Mouse (Mus musculus) stomach, embryonic 14.5 days (tissue): ENCODE measurements around the gene Fam131b. TPM values are rescaled to one million over a fixed set of nuclear protein-coding genes. Genes with fewer than 3 reads are reported as not detected.

Experiments used
- ATAC-seq: fragments of 200-750 bp; cut with Nextera tagmentation; 2 replicates; pipeline ENCODE4 v1.8.0; 2017; ENCODE audit warnings: low read depth, moderate TSS enrichment; ENCODE audit not compliant: insufficient number of reproducible peaks, insufficient read depth, low FRiP score
- H3K27ac ChIP-seq: fragments of 300-500 bp; sonication (generic); 2 replicates; pipeline ENCODE4 v1.5.1; 2014; ENCODE audit warnings: mild to moderate bottlenecking, low read length, moderate library complexity, mixed read lengths
- H3K27me3 ChIP-seq: fragments of 300-500 bp; sonication (generic); 2 replicates; pipeline ENCODE4 v1.6.1; 2014; ENCODE audit warnings: low read length, control low read depth, mixed read lengths; ENCODE audit not compliant: control insufficient read depth, insufficient read depth
- H3K36me3 ChIP-seq: fragments of 300-500 bp; sonication (generic); 2 replicates; pipeline ENCODE4 v1.6.1; 2014; ENCODE audit warnings: mild to moderate bottlenecking, control low read depth, low read length, moderate library complexity, mixed read lengths; ENCODE audit not compliant: control insufficient read depth, insufficient read depth
- H3K4me1 ChIP-seq: fragments of 300-500 bp; sonication (generic); 2 replicates; pipeline ENCODE4 v1.6.1; 2014; ENCODE audit warnings: low read length, control low read depth, mixed read lengths; ENCODE audit not compliant: control insufficient read depth, insufficient read depth
- H3K4me2 ChIP-seq: fragments of 300-500 bp; sonication (generic); replicated peaks from 2 replicates; pipeline ENCODE4 v1.6.1; 2014; ENCODE audit warnings: low read depth, low read length, control low read depth
- H3K4me3 ChIP-seq: fragments of 300-500 bp; sonication (generic); 2 replicates; pipeline ENCODE4 v1.5.1; 2014; ENCODE audit warnings: low read depth, low read length, control low read depth
- H3K9ac ChIP-seq: fragments of 300-500 bp; sonication (generic); replicated peaks from 2 replicates; pipeline ENCODE4 v1.6.1; 2014; ENCODE audit warnings: low read depth, mild to moderate bottlenecking, control low read depth, low read length, moderate library complexity, mixed read lengths
- H3K9me3 ChIP-seq: fragments of 300-500 bp; sonication (generic); 2 replicates; pipeline ENCODE4 v1.6.1; 2016; ENCODE audit warnings: low read depth, low read length, control low read depth; ENCODE audit not compliant: control insufficient read depth
- WGBS: fragments of 180-500 bp; shearing (Covaris S2); extraction: QIAGEN DNeasy Blood & Tissue Kit; methylation state at CpG from one replicate; pipeline ENCODE4 v1.1.7; 2014; 5-methylcytosine and 5-hydroxymethylcytosine counted together
- polyA plus RNA-seq: library from polyadenylated mRNA; unstranded; fragments of >200 nt; fragmentation: Nextera tagmentation; extraction: Ambion mirVana; gene quantifications from 2 replicates; pipeline ENCODE4 v1.2.1, GENCODE M21; 2014

Fam131b gene
- polyA plus RNA-seq, 1 experiment from 2014 or later: 0.48 TPM

DNA sequence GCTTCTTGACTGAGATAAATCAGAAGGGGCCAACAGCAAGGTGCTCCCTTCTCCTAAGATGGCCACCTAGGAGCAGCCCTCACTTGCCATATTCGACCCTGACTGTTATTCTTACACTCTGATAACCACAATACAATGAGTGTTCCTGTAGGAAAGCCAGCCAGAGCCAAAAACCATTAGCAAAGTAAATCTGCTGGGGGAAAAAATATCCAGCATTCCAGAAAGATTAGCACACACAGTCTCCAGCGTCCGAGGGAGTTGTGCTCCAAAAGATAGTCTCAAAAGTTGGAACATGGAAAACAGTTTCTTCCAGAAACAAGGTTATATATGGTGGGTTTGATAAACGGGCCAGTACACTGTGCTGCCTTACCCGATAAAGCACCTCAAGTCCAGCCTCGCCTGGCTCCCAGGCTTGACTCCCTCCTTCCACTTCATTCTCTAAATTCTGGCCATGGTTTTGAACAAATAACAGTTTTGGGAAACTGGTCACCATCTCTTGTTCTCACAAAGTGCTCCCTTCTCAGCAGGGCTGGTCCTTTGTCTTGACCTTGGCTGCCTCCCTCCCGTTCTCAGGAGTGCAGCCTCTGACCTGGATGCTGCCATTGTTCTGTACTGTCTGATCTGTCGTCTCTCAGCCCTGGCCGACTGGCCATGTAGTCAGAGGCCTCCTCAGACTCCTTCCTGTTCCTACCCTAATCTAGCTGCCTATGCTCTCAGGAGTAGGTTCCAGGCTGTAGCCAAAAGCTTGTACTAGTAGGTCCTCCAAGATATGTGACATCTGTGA, 35.1 kb upstream of the Fam131b start:
- peaks cover 51% of the 10 kb centered on the region for H3K36me3 ChIP-seq

DNA sequence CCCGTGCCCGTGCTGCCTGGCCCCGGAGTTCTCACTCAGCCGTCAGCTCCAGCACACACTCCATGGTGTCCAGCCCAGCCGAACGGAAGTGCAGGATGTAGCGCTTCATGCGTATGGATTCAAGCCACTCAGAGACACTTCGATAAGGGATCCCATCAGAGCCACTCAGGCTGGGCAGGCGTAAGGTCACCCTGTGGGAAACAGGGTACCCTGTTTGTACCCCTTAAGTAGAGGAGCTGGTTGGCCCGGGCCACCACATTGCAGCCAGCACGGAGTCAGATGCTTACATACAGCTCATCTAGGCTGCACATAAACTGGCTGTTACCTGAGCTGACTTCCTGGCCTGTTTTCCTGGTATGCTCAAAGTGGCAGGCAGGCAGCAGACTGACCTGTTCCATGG, 34.5 kb upstream of the Fam131b start:
- Histone ChIP-seq H3K9ac (no peak overlapping the region), H3K9me3 (no peaks in the 10 kb centered on the region), H3K4me3 (no peak overlapping the region), H3K27ac (no peak overlapping the region), H3K4me1 (peaks cover 17% of the 10 kb centered on the region), H3K36me3 (peaks cover 54% of the 10 kb centered on the region), H3K4me2 (no peak overlapping the region), H3K27me3 (no peaks in the 10 kb centered on the region)
- 93% methylated on average over 12 of the region's 12 CpGs for WGBS
- no peak for ATAC-seq

More for the DNA sequence above, 35.1 kb upstream of the Fam131b start:
- ATAC-seq: no peak
- 63% methylated on average over 9 of the region's 9 CpGs for WGBS
- Histone ChIP-seq H3K9ac (no peak overlapping the region), H3K4me3 (no peak overlapping the region), H3K4me1 (peaks cover 10% of the 10 kb centered on the region), H3K4me2 (no peak overlapping the region), H3K27ac (no peak overlapping the region), H3K9me3 (no peaks in the 10 kb centered on the region), H3K27me3 (no peaks in the 10 kb centered on the region)

DNA sequence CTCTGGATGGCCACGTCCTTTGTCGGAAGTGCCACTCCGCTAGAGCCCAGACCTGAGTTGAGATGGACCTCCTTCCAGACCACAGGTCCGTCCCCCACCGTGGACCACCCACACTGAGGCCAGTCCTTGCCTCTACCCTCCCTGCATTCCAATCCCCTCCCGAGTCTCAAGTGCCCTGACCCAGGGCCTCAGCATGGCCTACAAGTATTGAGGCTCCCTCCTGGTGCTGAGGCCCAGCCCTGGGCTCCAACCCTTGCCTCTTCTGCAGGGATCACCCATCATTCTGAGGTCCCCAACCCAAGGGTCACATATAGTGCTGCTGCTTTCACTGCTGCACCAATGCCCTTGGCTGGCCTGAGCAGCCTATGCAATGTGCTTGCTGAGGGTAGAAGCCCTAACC, 33.5 kb upstream of the Fam131b start:
- H3K27me3 ChIP-seq: no peaks in the 10 kb centered on the region
- no peak overlapping the region for H3K4me3 ChIP-seq
- no peak overlapping the region for H3K27ac ChIP-seq
- no peak overlapping the region for H3K4me2 ChIP-seq
- H3K9me3 ChIP-seq: no peaks in the 10 kb centered on the region
- H3K9ac ChIP-seq: no peak overlapping the region
- WGBS: 40% methylated on average over 6 of the region's 6 CpGs
- ATAC-seq: no peak
- H3K4me1 ChIP-seq: peaks cover 25% of the 10 kb centered on the region
- H3K36me3 ChIP-seq: peaks cover 54% of the 10 kb centered on the region

DNA sequence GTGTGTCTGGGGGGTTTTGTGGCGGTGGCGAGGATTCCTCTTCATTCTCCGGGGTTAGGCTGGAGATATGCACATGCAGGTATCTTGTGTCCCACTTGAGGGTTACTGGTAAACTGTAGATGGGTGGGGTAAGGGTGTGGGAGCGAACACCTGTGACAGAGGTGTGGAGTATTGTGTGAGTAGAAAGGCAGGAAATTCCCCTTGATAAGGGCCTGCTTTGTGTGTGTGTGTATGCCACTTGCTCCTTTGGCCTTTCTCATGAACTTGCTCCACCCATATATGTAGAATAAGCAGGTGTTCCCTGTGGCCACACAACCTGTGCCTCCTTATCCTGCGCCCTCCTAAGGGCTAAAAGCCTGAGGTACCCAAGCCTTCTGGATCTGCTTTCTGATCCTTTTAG, 32.5 kb upstream of the Fam131b start:
- peak; percentile 68 for ATAC-seq
- WGBS: 85% methylated on average over 5 of the region's 5 CpGs
- Histone ChIP-seq H3K4me2 (no peak overlapping the region), H3K4me1 (peaks cover 34% of the 10 kb centered on the region), H3K27ac (no peak overlapping the region), H3K27me3 (no peaks in the 10 kb centered on the region), H3K9ac (no peak overlapping the region), H3K9me3 (no peaks in the 10 kb centered on the region), H3K36me3 (peaks cover 62% of the 10 kb centered on the region), H3K4me3 (no peak overlapping the region)

DNA sequence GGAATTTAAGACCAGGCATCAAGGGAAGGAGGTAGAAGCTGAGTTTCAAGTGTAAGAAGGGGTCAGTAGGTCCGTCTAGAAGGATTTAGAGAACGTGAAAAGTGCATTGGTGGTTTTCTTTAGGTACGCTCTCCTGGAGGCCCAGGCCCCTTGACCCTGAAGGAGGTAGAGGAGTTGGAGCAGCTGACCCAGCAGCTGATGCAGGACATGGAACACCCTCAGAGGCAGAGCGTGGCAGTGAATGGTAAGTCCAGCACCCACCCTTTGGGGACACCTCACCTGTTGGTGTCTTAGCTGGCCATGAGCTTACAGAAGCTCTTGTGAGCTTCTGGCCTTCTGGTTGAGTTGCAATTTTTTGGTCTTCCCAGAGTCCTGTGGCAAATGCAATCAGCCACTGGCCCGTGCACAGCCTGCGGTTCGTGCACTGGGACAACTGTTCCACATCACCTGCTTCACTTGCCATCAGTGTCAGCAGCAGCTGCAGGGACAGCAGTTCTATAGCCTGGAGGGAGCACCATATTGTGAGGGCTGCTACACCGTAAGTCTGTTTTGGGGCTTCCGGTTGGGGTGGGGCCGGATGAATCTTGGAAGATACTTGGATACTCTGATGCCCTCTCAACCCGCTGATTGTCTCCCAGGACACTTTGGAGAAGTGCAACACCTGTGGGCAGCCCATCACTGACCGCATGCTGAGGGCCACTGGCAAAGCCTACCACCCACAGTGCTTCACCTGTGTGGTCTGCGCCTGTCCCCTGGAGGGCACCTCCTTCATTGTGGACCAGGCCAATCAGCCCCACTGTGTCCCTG, 31.6 kb upstream of the Fam131b start:
- Histone ChIP-seq H3K4me3 (no peak overlapping the region), H3K9me3 (no peaks in the 10 kb centered on the region), H3K9ac (no peak overlapping the region), H3K27ac (no peak overlapping the region), H3K27me3 (no peaks in the 10 kb centered on the region), H3K36me3 (peaks cover 70% of the 10 kb centered on the region), H3K4me2 (no peak overlapping the region), H3K4me1 (peaks cover 43% of the 10 kb centered on the region)
- WGBS: 93% methylated on average over 13 of the region's 13 CpGs
- ATAC-seq: no peak

DNA sequence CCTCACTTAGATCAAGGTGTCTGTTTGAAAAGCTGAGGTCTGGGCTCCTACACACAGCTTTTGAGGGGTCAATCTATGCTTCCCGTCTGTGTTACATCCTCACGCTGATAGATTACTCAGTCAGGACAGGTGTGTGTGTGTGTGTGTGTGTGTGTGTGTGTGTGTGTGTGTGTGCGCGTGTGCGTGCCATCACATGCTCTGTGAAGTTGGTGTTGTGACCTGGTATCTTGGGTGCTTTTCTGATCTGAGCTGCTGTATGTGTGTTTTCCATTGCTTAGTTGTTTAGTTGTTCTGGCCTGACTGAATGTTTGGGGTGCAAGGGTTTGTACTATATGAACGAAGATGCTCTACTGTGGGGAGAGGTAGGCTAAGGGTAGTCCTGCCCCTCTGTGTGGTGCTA, 30.9 kb upstream of the Fam131b start:
- H3K4me1 ChIP-seq: peaks cover 48% of the 10 kb centered on the region
- no peak overlapping the region for H3K27ac ChIP-seq
- H3K4me3 ChIP-seq: no peak overlapping the region
- no peak overlapping the region for H3K9ac ChIP-seq
- 88% methylated on average over 6 of the region's 6 CpGs for WGBS
- H3K4me2 ChIP-seq: no peak overlapping the region
- H3K36me3 ChIP-seq: peaks cover 70% of the 10 kb centered on the region
- no peaks in the 10 kb centered on the region for H3K27me3 ChIP-seq
- ATAC-seq: no peak
- H3K9me3 ChIP-seq: no peaks in the 10 kb centered on the region

DNA sequence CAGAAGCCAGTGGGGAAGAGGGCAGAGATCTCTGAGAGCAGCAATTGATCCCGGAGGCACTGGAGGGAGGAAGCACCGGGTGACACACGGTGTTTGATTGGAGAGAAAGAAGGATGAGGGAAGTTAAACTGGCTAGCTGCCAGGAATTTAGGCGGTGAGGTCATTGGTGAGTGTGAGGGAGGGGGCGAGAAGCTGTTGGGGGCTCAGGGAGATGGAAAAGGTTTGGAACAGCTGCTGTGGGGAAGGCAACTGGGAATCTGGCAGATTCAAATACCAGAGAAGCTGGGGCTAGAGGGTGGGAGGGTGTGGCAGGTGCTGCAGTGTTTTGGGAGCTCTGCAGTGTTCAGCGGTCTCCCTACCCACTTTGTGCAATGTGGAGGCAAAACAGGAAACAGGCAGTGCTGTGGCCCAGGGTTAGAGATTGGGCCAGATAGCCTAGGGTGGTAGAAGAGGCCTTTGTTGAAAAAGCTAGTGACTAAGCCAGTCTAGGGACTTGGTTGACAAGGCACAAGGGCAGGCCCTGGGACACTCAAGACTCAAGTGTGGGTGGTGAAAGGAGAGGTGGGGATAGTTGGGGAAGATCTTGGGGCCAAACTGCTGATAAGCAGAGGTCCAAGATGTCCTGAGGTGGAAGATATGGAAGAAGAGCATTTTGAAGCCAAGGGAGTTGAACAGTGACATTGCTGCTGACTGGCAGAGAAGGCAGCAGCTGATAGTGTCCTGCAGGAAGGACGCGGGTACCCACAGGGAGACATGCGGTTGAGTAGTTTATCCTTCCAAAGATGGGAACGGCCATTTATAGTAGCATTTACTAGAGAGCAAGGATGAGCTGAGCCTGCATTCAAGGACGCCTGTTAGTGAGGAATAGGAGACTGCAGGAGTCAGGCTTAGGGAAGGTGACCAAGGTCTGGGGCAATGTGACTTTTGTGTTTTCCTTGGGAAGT, 29.9 kb upstream of the Fam131b start:
- Histone ChIP-seq H3K9me3 (no peaks in the 10 kb centered on the region), H3K27ac (0 out of 2 replicates have a peak overlapping the region, but pooled peaks have one; percentile 7), H3K27me3 (no peaks in the 10 kb centered on the region), H3K36me3 (peaks cover 62% of the 10 kb centered on the region), H3K4me1 (peaks cover 48% of the 10 kb centered on the region), H3K9ac (no peak overlapping the region), H3K4me2 (peak overlapping the region; percentile 14; the same call in 1 of the 2 replicates), H3K4me3 (no peak overlapping the region)
- ATAC-seq: no peak
- WGBS: 52% methylated on average over 11 of the region's 11 CpGs

DNA sequence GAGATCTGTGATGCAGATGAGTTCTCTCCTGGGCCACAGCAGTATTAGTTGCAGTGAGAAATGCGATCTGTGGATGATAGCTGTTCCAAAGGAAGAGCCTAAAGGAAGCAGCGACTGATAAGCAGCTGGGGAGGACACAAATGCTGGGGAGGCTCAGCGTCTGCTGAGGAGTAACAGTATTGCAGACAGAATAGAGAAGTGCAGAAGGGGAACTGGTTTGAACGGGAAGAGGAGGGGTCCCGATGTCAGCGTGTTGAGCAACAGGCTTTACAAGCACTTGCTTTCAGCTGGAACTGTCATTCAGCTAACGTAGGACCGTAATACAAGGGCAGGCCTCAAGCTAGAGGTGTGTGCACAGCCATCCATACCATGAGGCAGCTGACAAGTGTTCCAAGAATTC, 28.7 kb upstream of the Fam131b start:
- no peak for ATAC-seq
- H3K27ac ChIP-seq: no peak overlapping the region
- no peaks in the 10 kb centered on the region for H3K9me3 ChIP-seq
- peaks cover 48% of the 10 kb centered on the region for H3K4me1 ChIP-seq
- H3K4me3 ChIP-seq: no peak overlapping the region
- peaks cover 51% of the 10 kb centered on the region for H3K36me3 ChIP-seq
- no peak overlapping the region for H3K9ac ChIP-seq
- peak overlapping the region; percentile 19; the same call in 1 of the 2 replicates for H3K4me2 ChIP-seq
- 71% methylated on average over 8 of the region's 8 CpGs for WGBS
- no peaks in the 10 kb centered on the region for H3K27me3 ChIP-seq
